Mouse (Mus musculus): ENCODE data around the gene Hydin. TPM values are rescaled to one million over a fixed set of nuclear protein-coding genes. Genes with fewer than 3 reads are reported as not detected.
A peak's percentile ranks its signal among the peaks of the same experiment; 100 is the strongest.

The Hydin gene
- total and polyA plus RNA-seq, 3 experiments = not detected

DNA sequence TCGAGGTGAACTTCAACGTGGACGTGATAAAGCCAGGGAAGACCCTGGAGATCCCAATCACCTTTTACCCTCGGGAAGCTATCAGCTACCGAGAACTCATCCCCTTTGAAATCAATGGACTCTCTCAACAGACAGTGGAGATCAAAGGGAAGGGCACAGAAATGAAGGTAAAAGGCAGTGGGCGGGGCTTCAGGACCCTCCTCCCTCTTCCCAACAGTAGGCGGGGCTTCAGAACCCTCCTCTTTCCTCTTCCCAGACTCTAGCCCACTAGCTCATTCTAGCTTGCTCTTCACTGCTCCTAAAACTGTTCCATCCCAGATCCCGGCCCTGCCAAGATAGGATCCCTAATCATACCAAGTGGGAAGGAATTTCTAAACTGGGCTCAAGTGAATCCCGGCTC lies 325.9 kb downstream of the Hydin start:
- Histone ChIP-seq H3K9me3 (replicated peaks; ENCODE audit: insufficient read depth, low read length) (no peaks in the 10 kb centered on the region), H3K27me3 (ENCODE audit: control insufficient read depth in 1 of 2, insufficient read depth in 2 of 2, low read length in 2 of 2) (no peaks in the 10 kb centered on the region; a peak in 1 of 4 replicates), H3K4me3 (ENCODE audit: control insufficient read depth in 1 of 2, insufficient read depth in 1 of 2, low read depth in 2 of 2, low read length in 2 of 2) (no peak overlapping the region), H3K9ac (ENCODE audit: control insufficient read depth, low read depth, low read length, poor library complexity, severe bottlenecking) (no peak overlapping the region), H3K36me3 (ENCODE audit: control insufficient read depth in 1 of 2, insufficient read depth in 2 of 2, low read length in 2 of 2) (no peaks in the 10 kb centered on the region), H3K4me1 (ENCODE audit: control insufficient read depth in 1 of 2, insufficient read depth in 2 of 2, low read length in 2 of 2) (no peaks in the 10 kb centered on the region), H3K79me2 (ENCODE audit: control insufficient read depth, insufficient read depth, low read length, poor library complexity) (no peaks in the 10 kb centered on the region), H3K27ac (ENCODE audit: control insufficient read depth, low read depth, low read length) (no peak overlapping the region)
- DNase-seq (ENCODE audit: low read depth, low spot score) = no peak
- TF ChIP-seq TAL1 (IDR thresholded peaks at IDR 0.05; ENCODE audit: low read length) = no peak
- no peak for TF ChIP-seq ZMIZ1 (IDR thresholded peaks at IDR 0.05; ENCODE audit: low read depth, low read length)
- no peak for TF ChIP-seq RAD21 (IDR thresholded peaks at IDR 0.05; ENCODE audit: low read depth, low read length)
- TF ChIP-seq ZNF384 (IDR thresholded peaks at IDR 0.05; ENCODE audit: low read depth, low read length) = no peak
- TF ChIP-seq MEF2A (IDR thresholded peaks at IDR 0.05; ENCODE audit: extremely low read depth, insufficient replicate concordance, low read depth, low read length, poor library complexity, severe bottlenecking) = no peak

- H3K9me3 ChIP-seq (replicated peaks; ENCODE audit: insufficient read depth, low read length) = no peaks in the 10 kb centered on the region
- no peak for DNase-seq (ENCODE audit: low read depth, low spot score)
- H3K4me1 ChIP-seq (ENCODE audit: control insufficient read depth in 1 of 2, insufficient read depth in 2 of 2, low read length in 2 of 2) = no peaks in the 10 kb centered on the region
- no peaks in the 10 kb centered on the region for H3K36me3 ChIP-seq (ENCODE audit: control insufficient read depth in 1 of 2, insufficient read depth in 2 of 2, low read length in 2 of 2)
- H3K27me3 ChIP-seq (ENCODE audit: control insufficient read depth in 1 of 2, insufficient read depth in 2 of 2, low read length in 2 of 2) = no peaks in the 10 kb centered on the region; a peak in 1 of 4 replicates
- no peak overlapping the region for H3K9ac ChIP-seq (ENCODE audit: control insufficient read depth, low read depth, low read length, poor library complexity, severe bottlenecking)
- TF ChIP-seq CHD2 (IDR thresholded peaks at IDR 0.05; ENCODE audit: low read length) = no peak
- no peak for TF ChIP-seq E2F4 (IDR thresholded peaks at IDR 0.05; ENCODE audit: borderline replicate concordance, low read depth, low read length)
- no peak for TF ChIP-seq TCF12 (IDR thresholded peaks at IDR 0.05; ENCODE audit: low read depth, low read length)
- TF ChIP-seq POLR2AphosphoS5 (IDR thresholded peaks at IDR 0.05; ENCODE audit: borderline replicate concordance, low read depth, low read length) = no peak
- no peak for TF ChIP-seq GABPA (IDR thresholded peaks at IDR 0.05; ENCODE audit: low read depth, low read length)
- no peak overlapping the region for H3K4me3 ChIP-seq (ENCODE audit: control insufficient read depth in 1 of 2, insufficient read depth in 1 of 2, low read depth in 2 of 2, low read length in 2 of 2)
- H3K27ac ChIP-seq (ENCODE audit: control insufficient read depth, low read depth, low read length) = no peak overlapping the region
- no peaks in the 10 kb centered on the region for H3K79me2 ChIP-seq (ENCODE audit: control insufficient read depth, insufficient read depth, low read length, poor library complexity)
Observed at GRCm38 (mm10) chr8:110594164-110594563, 327.4 kb downstream of the Hydin start.

- no peaks in the 10 kb centered on the region for H3K9me3 ChIP-seq (replicated peaks; ENCODE audit: insufficient read depth, low read length)
- DNase-seq (ENCODE audit: low read depth, low spot score) = peak; percentile 55
- H3K4me1 ChIP-seq (ENCODE audit: control insufficient read depth in 1 of 2, insufficient read depth in 2 of 2, low read length in 2 of 2) = no peaks in the 10 kb centered on the region
- TF ChIP-seq ZKSCAN1 (IDR thresholded peaks at IDR 0.05; ENCODE audit: low read depth, low read length) = no peak
- TF ChIP-seq TBP (IDR thresholded peaks at IDR 0.05; ENCODE audit: low read depth, low read length) = no peak
- TF ChIP-seq E2F4 (IDR thresholded peaks at IDR 0.05; ENCODE audit: borderline replicate concordance, low read depth, low read length) = no peak
- peak; percentile 51 for TF ChIP-seq SMC3 (IDR thresholded peaks at IDR 0.05; ENCODE audit: low read depth, low read length)
- TF ChIP-seq UBTF (IDR thresholded peaks at IDR 0.05; ENCODE audit: borderline replicate concordance, insufficient read depth, low read depth, low read length) = no peak
- TF ChIP-seq HCFC1 (IDR thresholded peaks at IDR 0.05; ENCODE audit: low read depth, low read length) = no peak
- peak in 2 of 3 experiments; percentile 62 to 70; a peak in 4 of 6 replicates for TF ChIP-seq CTCF (IDR thresholded peaks at IDR 0.05 in 2 of 3, conservative IDR thresholded peaks at IDR 0.05 in 1 of 3; ENCODE audit: control insufficient read depth in 1 of 3, insufficient read depth in 1 of 3, low read depth in 2 of 3, low read length in 3 of 3, poor library complexity in 1 of 3, severe bottlenecking in 1 of 3)
- no peak for TF ChIP-seq EP300 (IDR thresholded peaks at IDR 0.05; ENCODE audit: low read depth in 1 of 2, low read length in 2 of 2)
- no peak for TF ChIP-seq TCF12 (IDR thresholded peaks at IDR 0.05; ENCODE audit: low read depth, low read length)
- no peak for TF ChIP-seq RCOR1 (IDR thresholded peaks at IDR 0.05; ENCODE audit: low read depth, low read length)
- no peak for TF ChIP-seq SIN3A (IDR thresholded peaks at IDR 0.05; ENCODE audit: low read length)
- peak; percentile 34; the same call in 1 of the 2 replicates for TF ChIP-seq USF1 (IDR thresholded peaks at IDR 0.05; ENCODE audit: low read depth, low read length)
- TF ChIP-seq BHLHE40 (IDR thresholded peaks at IDR 0.05; ENCODE audit: borderline replicate concordance, low read depth, low read length) = no peak
- TF ChIP-seq MYC (IDR thresholded peaks at IDR 0.05; ENCODE audit: low read depth, low read length) = no peak
- no peak for TF ChIP-seq JUND (IDR thresholded peaks at IDR 0.05; ENCODE audit: low read depth, low read length)
- no peak for TF ChIP-seq MAFK (IDR thresholded peaks at IDR 0.05; ENCODE audit: borderline replicate concordance, low read depth, low read length)
- TF ChIP-seq RAD21 (IDR thresholded peaks at IDR 0.05; ENCODE audit: low read depth, low read length) = peak; percentile 61
- no peak for TF ChIP-seq TAL1 (IDR thresholded peaks at IDR 0.05; ENCODE audit: low read length)
- peaks cover 3 to 6% of the 10 kb centered on the region in 2 experiments; a peak in 2 of 4 replicates for H3K27me3 ChIP-seq (ENCODE audit: control insufficient read depth in 1 of 2, insufficient read depth in 2 of 2, low read length in 2 of 2)
- no peak overlapping the region for H3K4me3 ChIP-seq (ENCODE audit: control insufficient read depth in 1 of 2, insufficient read depth in 1 of 2, low read depth in 2 of 2, low read length in 2 of 2)
- no peaks in the 10 kb centered on the region for H3K79me2 ChIP-seq (ENCODE audit: control insufficient read depth, insufficient read depth, low read length, poor library complexity)
- H3K27ac ChIP-seq (ENCODE audit: control insufficient read depth, low read depth, low read length) = no peak overlapping the region
- H3K9ac ChIP-seq (ENCODE audit: control insufficient read depth, low read depth, low read length, poor library complexity, severe bottlenecking) = no peak overlapping the region
- no peaks in the 10 kb centered on the region for H3K36me3 ChIP-seq (ENCODE audit: control insufficient read depth in 1 of 2, insufficient read depth in 2 of 2, low read length in 2 of 2)
Observed at GRCm38 (mm10) chr8:110604556-110604955, 337.8 kb downstream of the Hydin start.

Data from MEL (cell line).